Mouse (Mus musculus) bone marrow macrophage, adult 2 months (primary cell): ENCODE measurements around the gene Borcs5. TPM values are rescaled to one million over a fixed set of nuclear protein-coding genes. Genes with fewer than 3 reads are reported as not detected.
A peak's percentile ranks its signal among the peaks of the same experiment; 100 is the strongest.

Source experiments
- H3K27ac ChIP-seq: 2 replicates; pipeline ENCODE4 v1.5.1; 2012; ENCODE audit warnings: low read depth, low read length; ENCODE audit not compliant: insufficient read depth
- H3K4me1 ChIP-seq: 2 replicates; pipeline ENCODE4 v1.6.1; 2012; ENCODE audit warnings: low read length; ENCODE audit not compliant: control insufficient read depth, insufficient read depth
- H3K4me3 ChIP-seq: 2 replicates; pipeline ENCODE4 v1.5.1; 2012; ENCODE audit warnings: mild to moderate bottlenecking, low read length, moderate library complexity; ENCODE audit not compliant: insufficient read depth
- CTCF ChIP-seq: IDR thresholded peaks from 2 replicates; pipeline ENCODE4 v1.5.1; 2012; ENCODE audit warnings: low read depth, mild to moderate bottlenecking, low read length, moderate library complexity
- POLR2A ChIP-seq: IDR thresholded peaks from 2 replicates; pipeline ENCODE4 v1.6.1; 2012; ENCODE audit warnings: mild to moderate bottlenecking, low read depth, low read length, borderline replicate concordance
- polyA plus RNA-seq: library from polyadenylated mRNA; stranded (reverse); fragments of >200 nt; gene quantifications from 2 replicates; pipeline ENCODE4 v1.2.4, GENCODE M21; 2012; ENCODE audit not compliant: missing spikeins, insufficient read depth, insufficient read length

Borcs5 gene
- polyA plus RNA-seq, 1 experiment = 4.5 TPM

GRCm38 (mm10) chr6:134751087-134751486 lies 111.8 kb downstream of the Borcs5 start:
- Histone ChIP-seq H3K4me3 (no peak overlapping the region), H3K4me1 (peaks cover 26% of the 10 kb centered on the region), H3K27ac (no peak overlapping the region; the same call in 1 of the 2 replicates)
- no peak for TF ChIP-seq CTCF
- TF ChIP-seq POLR2A = no peak

- Histone ChIP-seq H3K27ac (peak overlapping the region; percentile 51), H3K4me1 (peaks cover 35% of the 10 kb centered on the region), H3K4me3 (no peak overlapping the region)
- TF ChIP-seq CTCF (no peak), POLR2A (no peak)
These were observed 112.8 kb downstream of the Borcs5 start for GRCm38 (mm10) chr6:134751883-134752647.

GRCm38 (mm10) chr6:134753412-134753811 lies 114.1 kb downstream of the Borcs5 start:
- TF ChIP-seq POLR2A (no peak), CTCF (no peak)
- Histone ChIP-seq H3K4me1 (peaks cover 36% of the 10 kb centered on the region), H3K27ac (0 out of 2 replicates have a peak overlapping the region, but pooled peaks have one; percentile 29), H3K4me3 (no peak overlapping the region)

GRCm38 (mm10) chr6:134753858-134754257 lies 114.5 kb downstream of the Borcs5 start:
- Histone ChIP-seq H3K27ac (no peak overlapping the region), H3K4me1 (peaks cover 36% of the 10 kb centered on the region), H3K4me3 (no peak overlapping the region)
- TF ChIP-seq POLR2A = no peak
- TF ChIP-seq CTCF = no peak

GRCm38 (mm10) chr6:134756058-134756457 lies 116.7 kb downstream of the Borcs5 start:
- H3K4me3 ChIP-seq = no peak overlapping the region
- no peak overlapping the region for H3K27ac ChIP-seq
- peaks cover 30% of the 10 kb centered on the region for H3K4me1 ChIP-seq
- no peak for TF ChIP-seq CTCF

Other genes starting within 250 kb of the Borcs5 start
- not detected in 2 replicates for gene Bcl2l14, start 243.2 kb upstream of the Borcs5 start, polyA plus RNA-seq
- 33.1 and 37.0 TPM in 2 replicates for gene Lrp6, start 72.5 kb upstream of the Borcs5 start, polyA plus RNA-seq
- gene Mansc1, start 7.0 kb upstream of the Borcs5 start, polyA plus RNA-seq = 4.3 and 5.6 TPM in 2 replicates
- gene Dusp16, start 153.1 kb downstream of the Borcs5 start, polyA plus RNA-seq = 4.3 and 6.9 TPM in 2 replicates
- gene Crebl2, start 190.6 kb downstream of the Borcs5 start, polyA plus RNA-seq = 14.0 and 14.2 TPM in 2 replicates